Mouse (Mus musculus) embryonic facial prominence, embryonic 13.5 days (tissue): Measurements from ENCODE around the gene Dnmt3a. TPM values are rescaled to one million over a fixed set of nuclear protein-coding genes. Genes with fewer than 3 reads are reported as not detected.
A peak's percentile ranks its signal among the peaks of the same experiment; 100 is the strongest.

Source experiments
- ATAC-seq: fragments of 200-750 bp; cut with Nextera tagmentation; 2 replicates; pipeline ENCODE4 v1.8.0; 2017; ENCODE audit warnings: low read depth; ENCODE audit not compliant: insufficient number of reproducible peaks, insufficient read depth, low FRiP score, low TSS enrichment
- H3K27ac ChIP-seq: fragments of 300-500 bp; sonication (generic); 2 replicates; pipeline ENCODE4 v1.5.1; 2015; ENCODE audit warnings: moderate library complexity, mild to moderate bottlenecking, inconsistent platforms
- H3K27me3 ChIP-seq: fragments of 300-500 bp; sonication (generic); 2 replicates; pipeline ENCODE4 v1.6.1; 2015; ENCODE audit warnings: mild to moderate bottlenecking, inconsistent platforms
- H3K36me3 ChIP-seq: fragments of 300-500 bp; sonication (generic); 2 replicates; pipeline ENCODE4 v1.6.1; 2015; ENCODE audit warnings: mild to moderate bottlenecking, inconsistent platforms
- H3K4me1 ChIP-seq: fragments of 300-500 bp; sonication (generic); 2 replicates; pipeline ENCODE4 v1.6.1; 2015; ENCODE audit warnings: inconsistent platforms
- H3K4me2 ChIP-seq: fragments of 300-500 bp; sonication (generic); 2 replicates; pipeline ENCODE4 v1.6.1; 2015; ENCODE audit warnings: moderate library complexity, mild to moderate bottlenecking, inconsistent platforms
- H3K4me3 ChIP-seq: fragments of 300-500 bp; sonication (generic); 2 replicates; pipeline ENCODE4 v1.5.1; 2015; ENCODE audit warnings: mild to moderate bottlenecking, inconsistent platforms
- H3K9ac ChIP-seq: fragments of 300-500 bp; sonication (generic); 2 replicates; pipeline ENCODE4 v1.6.1; 2015; ENCODE audit warnings: mild to moderate bottlenecking, inconsistent platforms
- H3K9me3 ChIP-seq: fragments of 300-500 bp; sonication (generic); 2 replicates; pipeline ENCODE4 v1.6.1; 2016; ENCODE audit warnings: inconsistent platforms
- WGBS: fragments of 180-500 bp; shearing (Covaris S2); methylation state at CpG from one replicate; pipeline ENCODE4 v1.1.7; 2015; ENCODE audit warnings: mixed read lengths; 5-methylcytosine and 5-hydroxymethylcytosine counted together
- polyA plus RNA-seq: library from polyadenylated mRNA; unstranded; fragments of >200 nt; fragmentation: Nextera tagmentation; extraction: Ambion mirVana; gene quantifications from 2 replicates; pipeline ENCODE4 v1.2.1, GENCODE M21; 2015

Gene Dnmt3a
- 168 and 180 TPM in 2 replicates for polyA plus RNA-seq

DNA sequence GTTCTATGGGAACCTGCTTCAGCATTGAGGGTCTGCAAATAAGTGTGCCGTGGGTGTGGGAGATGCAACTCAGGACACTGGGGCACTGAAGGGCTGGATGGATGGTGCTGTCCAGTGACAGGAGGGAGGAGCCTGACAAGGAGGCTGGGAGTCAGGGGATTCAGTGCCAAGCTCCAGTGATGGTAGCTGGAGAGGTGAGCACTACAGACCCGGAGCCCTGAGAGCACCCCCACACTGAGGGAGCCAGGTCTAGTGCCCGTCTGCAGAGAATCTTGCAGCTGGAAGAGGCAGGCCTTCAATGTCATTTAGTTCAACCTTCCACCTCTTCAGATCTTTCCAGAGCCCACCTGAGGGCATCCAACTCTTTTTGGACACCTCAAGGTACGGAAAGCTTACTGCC, at the start of gene Dnmt3a:
Dnmt3a (plus strand) TSS at position 156 of the 400 bp plus-strand sequence.
- 28% methylated on average over 4 of the region's 4 CpGs for WGBS
- no peak for ATAC-seq
- 0 out of 2 replicates have a peak, but pooled peaks cover 2% of the 10 kb centered on the region for H3K27me3 ChIP-seq
- peak within 1 kb of the TSS; percentile 87 for H3K4me3 ChIP-seq
- no peaks in the 10 kb centered on the region for H3K9me3 ChIP-seq
- peaks cover 31% of the 10 kb centered on the region for H3K4me1 ChIP-seq
- H3K36me3 ChIP-seq = no peaks in the 10 kb centered on the region
- peak within 1 kb of the TSS; percentile 86 for H3K4me2 ChIP-seq
- H3K27ac ChIP-seq = peak within 1 kb of the TSS; percentile 97
- H3K9ac ChIP-seq = peak within 1 kb of the TSS; percentile 92

DNA sequence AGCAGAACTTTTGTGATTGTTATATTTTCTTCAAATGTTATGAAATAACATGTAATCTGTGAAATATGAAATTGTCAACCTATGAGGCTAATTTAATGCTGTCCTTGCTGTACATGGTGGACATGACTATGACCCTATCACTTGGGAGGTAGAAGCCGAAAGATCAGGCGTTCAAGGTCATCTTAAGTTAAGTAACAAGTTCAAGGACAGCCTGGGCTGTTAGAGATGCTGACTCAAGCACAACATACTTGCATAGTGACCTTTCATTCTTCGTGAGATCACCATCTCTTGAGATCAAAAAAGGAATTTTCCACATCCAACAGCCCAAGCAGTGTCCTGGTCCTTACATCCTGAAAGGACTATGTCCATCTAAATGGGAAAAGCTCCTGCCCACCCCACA, 49.6 kb upstream of the Dnmt3a start:
- Histone ChIP-seq H3K36me3 (peaks cover 24% of the 10 kb centered on the region), H3K27me3 (no peaks in the 10 kb centered on the region), H3K4me1 (peaks cover 6% of the 10 kb centered on the region; the same call in 1 of the 2 replicates), H3K9ac (no peak overlapping the region), H3K4me2 (no peak overlapping the region), H3K27ac (no peak overlapping the region), H3K4me3 (no peak overlapping the region), H3K9me3 (no peaks in the 10 kb centered on the region)
- 93% methylated on average over 3 of the region's 3 CpGs for WGBS
- ATAC-seq = no peak

DNA sequence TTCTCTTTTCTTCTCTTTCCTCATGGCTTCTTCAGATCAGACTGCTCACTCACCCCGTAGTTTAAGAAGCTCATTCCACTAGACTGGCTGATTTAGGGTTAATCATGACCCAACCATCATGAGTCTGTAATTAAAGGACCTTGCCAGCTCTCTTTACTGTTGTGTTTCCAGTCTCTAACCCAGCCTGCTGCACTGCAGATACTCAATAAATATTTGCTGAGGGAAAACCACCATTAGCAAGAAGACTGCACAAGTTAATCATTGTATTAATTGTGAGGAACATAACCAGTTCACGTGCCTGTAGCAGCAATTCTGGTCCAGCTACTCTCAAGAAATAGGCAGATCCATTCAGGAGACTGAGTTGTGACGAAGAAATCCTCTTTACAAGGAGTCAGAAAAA, 47.7 kb upstream of the Dnmt3a start:
- Histone ChIP-seq H3K27me3 (no peaks in the 10 kb centered on the region), H3K27ac (no peak overlapping the region), H3K4me2 (no peak overlapping the region), H3K36me3 (peaks cover 14% of the 10 kb centered on the region), H3K4me3 (no peak overlapping the region), H3K9ac (no peak overlapping the region), H3K4me1 (peaks cover 6% of the 10 kb centered on the region; the same call in 1 of the 2 replicates), H3K9me3 (no peaks in the 10 kb centered on the region)
- no peak for ATAC-seq
- WGBS = 87% methylated on average over 3 of the region's 3 CpGs

DNA sequence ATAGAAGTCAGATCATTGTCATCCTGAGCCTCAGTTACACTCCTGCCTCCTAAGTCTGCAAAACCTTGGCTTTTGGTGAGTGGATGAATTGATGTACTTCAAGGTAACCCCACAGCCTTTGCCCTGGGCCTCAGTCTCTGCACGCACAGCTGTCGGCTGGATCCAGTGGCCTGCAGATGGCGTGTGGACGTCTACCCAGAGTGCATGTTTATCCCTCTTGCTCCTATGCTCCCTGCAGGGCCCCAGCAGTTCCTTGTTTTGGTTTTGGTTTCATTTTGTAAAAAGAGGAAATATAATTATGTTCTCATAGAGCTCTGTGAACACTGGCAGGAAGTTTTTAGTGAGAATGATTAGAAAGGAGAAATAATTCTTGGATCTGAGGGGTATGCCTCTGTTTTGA, 46.4 kb upstream of the Dnmt3a start:
- Histone ChIP-seq H3K27me3 (no peaks in the 10 kb centered on the region), H3K4me2 (no peak overlapping the region), H3K9me3 (no peaks in the 10 kb centered on the region), H3K27ac (peak overlapping the region; percentile 55; the same call in 1 of the 2 replicates), H3K9ac (no peak overlapping the region), H3K36me3 (peaks cover 5% of the 10 kb centered on the region), H3K4me3 (no peak overlapping the region), H3K4me1 (peaks cover 6% of the 10 kb centered on the region; the same call in 1 of the 2 replicates)
- ATAC-seq = no peak
- 46% methylated on average over 4 of the region's 4 CpGs for WGBS

DNA sequence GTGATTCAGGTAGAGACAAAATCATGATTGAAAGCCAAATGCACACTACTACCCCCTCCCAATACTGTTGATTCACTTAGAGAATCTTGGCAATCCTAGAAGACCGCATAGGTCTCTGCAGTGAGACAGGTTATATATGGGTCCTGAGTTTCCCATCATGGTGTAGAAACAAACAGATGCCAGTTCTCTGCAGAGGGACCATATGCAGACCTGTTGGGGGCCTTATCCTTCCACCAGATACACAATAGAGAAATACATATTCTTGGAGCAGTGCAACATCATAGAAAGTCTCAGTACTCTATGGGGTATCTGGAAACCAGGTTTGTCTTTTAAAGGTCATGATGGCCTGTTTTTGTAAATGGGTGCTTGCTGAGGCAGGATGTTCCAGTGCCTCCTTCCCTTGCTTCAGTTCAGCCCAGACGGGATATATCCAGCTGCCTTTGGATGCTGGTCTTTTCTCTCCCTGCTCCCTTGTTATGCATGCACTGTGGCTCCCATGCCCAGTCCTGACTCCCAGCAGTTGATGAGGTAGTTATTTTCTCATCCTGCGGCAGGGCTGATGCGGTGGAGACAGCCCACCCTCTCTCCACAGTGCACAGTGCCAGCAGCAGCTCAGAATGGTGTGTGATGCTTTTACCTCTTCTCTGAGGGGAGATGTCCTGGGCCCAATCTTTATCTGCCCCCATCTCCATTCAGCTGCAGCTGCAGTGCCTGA, 44.8 kb upstream of the Dnmt3a start:
- H3K9me3 ChIP-seq = no peaks in the 10 kb centered on the region
- H3K9ac ChIP-seq = no peak overlapping the region
- peaks cover under 1% of the 10 kb centered on the region for H3K36me3 ChIP-seq
- no peaks in the 10 kb centered on the region for H3K27me3 ChIP-seq
- H3K4me3 ChIP-seq = no peak overlapping the region
- 76% methylated on average over 4 of the region's 4 CpGs for WGBS
- H3K4me1 ChIP-seq = peaks cover 6% of the 10 kb centered on the region; the same call in 1 of the 2 replicates
- H3K4me2 ChIP-seq = no peak overlapping the region
- no peak overlapping the region for H3K27ac ChIP-seq
- no peak for ATAC-seq

DNA sequence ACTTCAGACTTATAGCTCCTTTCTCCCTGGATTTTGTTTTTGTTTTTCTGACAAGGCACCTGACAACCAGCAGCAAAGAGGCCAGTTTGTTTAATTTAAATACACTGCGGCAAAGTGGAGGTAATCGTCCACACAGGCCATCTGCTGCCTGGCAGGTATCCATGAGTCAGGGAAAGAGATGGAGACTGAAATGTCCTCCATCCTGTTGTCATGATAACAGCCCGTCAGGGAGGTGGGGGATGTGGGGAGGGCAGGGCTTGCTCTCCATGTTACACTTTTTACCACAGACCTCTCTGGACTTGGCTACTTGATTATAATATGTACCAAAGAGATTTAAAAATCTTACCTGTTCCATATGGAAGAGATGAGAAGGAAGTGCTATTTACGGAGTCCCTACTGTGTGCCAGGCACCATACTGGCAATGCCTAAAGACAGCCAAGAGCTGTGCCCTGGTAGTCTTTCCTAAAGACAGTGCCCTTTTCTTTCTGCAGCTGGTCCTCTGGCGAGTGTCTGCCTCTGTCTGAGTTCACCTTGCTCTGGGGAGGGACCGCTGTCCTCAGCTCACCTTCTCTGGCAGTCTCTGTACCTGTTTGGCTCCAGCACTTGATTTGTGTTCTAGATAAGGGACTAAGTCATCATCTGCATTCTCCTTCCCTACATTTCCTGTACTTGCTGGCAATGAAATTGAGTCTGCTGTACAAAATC, 44.1 kb upstream of the Dnmt3a start:
- ATAC-seq = no peak
- no peak overlapping the region for H3K27ac ChIP-seq
- no peaks in the 10 kb centered on the region for H3K27me3 ChIP-seq
- no peaks in the 10 kb centered on the region for H3K9me3 ChIP-seq
- WGBS = 78% methylated on average over 6 of the region's 6 CpGs
- peaks cover 6% of the 10 kb centered on the region; the same call in 1 of the 2 replicates for H3K4me1 ChIP-seq
- no peak overlapping the region for H3K4me2 ChIP-seq
- no peaks in the 10 kb centered on the region; the same call in 1 of the 2 replicates for H3K36me3 ChIP-seq
- no peak overlapping the region for H3K4me3 ChIP-seq
- no peak overlapping the region for H3K9ac ChIP-seq

DNA sequence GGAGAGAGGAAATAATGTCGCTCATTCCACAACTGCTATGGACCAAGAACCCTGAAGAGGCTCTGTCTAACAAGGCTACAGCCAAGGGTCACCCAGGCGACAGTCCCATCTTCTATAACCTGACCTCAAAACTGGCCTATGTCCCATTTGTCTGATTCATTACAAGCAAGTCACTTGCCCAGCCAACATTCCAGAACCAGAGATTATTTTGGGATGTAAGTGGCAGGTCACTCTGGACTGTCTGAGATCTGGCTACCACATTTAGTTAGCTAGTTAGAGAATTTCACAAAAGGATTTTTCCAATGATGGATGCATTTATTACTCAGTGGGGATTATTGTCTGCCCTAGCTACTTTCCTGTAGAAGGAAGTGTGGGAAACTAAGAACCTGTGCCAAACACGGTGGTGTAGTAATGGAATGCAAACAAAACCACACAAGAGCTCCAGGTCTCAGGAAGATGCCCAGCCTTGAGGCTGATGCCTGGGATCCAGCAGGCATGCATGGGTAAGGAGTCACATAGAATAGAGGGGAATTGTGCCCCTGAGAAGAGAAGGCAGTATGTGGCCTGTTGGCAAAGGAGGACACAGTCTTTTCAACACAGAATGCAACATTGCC, 41.5 kb upstream of the Dnmt3a start:
- no peak overlapping the region for H3K9ac ChIP-seq
- no peaks in the 10 kb centered on the region for H3K9me3 ChIP-seq
- H3K36me3 ChIP-seq = peaks cover 5% of the 10 kb centered on the region; the same call in 1 of the 2 replicates
- ATAC-seq = no peak
- WGBS = 78% methylated on average over 3 of the region's 3 CpGs
- H3K27ac ChIP-seq = no peak overlapping the region
- H3K4me3 ChIP-seq = no peak overlapping the region
- no peaks in the 10 kb centered on the region for H3K27me3 ChIP-seq
- no peak overlapping the region for H3K4me2 ChIP-seq
- H3K4me1 ChIP-seq = peaks cover 2% of the 10 kb centered on the region; the same call in 1 of the 2 replicates

DNA sequence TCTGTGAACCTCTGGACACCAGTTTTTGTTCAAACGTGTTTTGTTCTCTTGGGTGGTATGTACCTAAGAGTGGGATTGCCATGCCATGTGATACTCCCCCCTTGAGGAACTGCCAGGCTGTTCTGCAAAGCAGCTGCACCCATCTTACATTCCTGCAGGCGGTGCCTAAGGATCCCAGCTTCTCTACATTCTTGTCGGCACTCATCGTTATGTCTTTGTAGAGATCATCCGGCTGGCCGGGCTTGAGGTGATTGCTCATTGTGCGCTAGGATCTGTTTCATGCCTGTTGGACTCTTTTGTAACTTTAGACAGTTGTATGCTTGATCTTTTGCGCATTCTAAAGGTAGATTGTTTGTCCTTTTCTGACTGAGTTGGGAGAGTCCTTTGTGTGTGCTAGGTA, 38.4 kb upstream of the Dnmt3a start:
- Histone ChIP-seq H3K9me3 (no peaks in the 10 kb centered on the region), H3K4me1 (no peaks in the 10 kb centered on the region), H3K9ac (no peak overlapping the region), H3K4me2 (no peak overlapping the region), H3K36me3 (peaks cover 5% of the 10 kb centered on the region), H3K27me3 (no peaks in the 10 kb centered on the region), H3K4me3 (no peak overlapping the region), H3K27ac (no peak overlapping the region)
- WGBS = 65% methylated on average over 8 of the region's 8 CpGs
- no peak for ATAC-seq

DNA sequence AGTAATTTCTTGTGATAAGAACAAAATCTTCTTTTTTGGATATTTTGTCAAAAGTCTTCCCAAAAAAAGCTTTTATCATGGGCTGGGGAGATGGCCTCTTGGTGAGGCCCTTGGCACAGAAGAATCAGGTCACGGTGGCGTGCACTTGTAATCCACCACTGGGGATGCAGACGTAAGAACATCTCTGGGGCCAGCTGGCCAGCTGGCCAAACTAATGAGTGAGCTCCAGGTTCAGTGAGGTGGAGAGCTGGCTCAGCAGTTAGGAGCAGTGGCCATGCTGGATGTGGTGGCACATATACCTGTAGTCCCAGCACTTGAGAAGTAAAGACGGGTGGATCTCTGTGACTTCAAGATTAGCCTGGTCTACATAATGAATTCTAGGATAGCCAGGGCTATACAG, 37.4 kb upstream of the Dnmt3a start:
- Histone ChIP-seq H3K9me3 (no peaks in the 10 kb centered on the region), H3K36me3 (peaks cover 14% of the 10 kb centered on the region), H3K27ac (no peak overlapping the region), H3K4me2 (no peak overlapping the region), H3K4me1 (no peaks in the 10 kb centered on the region), H3K4me3 (no peak overlapping the region), H3K27me3 (no peaks in the 10 kb centered on the region), H3K9ac (no peak overlapping the region)
- no peak for ATAC-seq
- 91% methylated on average over 4 of the region's 4 CpGs for WGBS

DNA sequence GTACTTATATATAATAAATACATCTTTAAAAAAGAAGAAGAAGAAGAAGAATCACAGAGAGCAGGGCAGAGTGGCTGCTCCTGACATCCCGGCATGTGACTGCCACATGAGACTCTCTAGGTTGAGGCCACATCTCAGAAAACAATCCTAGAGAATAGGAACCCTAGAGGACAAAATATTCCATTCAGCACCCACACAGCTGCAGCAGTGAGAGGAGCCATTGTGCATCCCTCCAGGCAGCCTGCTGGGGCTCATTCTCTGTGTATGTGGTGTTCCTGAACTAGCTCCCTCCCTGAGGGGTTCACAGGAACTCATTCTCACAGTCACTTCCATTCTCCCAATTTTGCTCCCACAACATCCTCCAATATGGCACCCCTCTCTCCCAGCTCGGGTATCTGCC, 35.3 kb upstream of the Dnmt3a start:
- no peak for ATAC-seq
- H3K36me3 ChIP-seq = peaks cover 26% of the 10 kb centered on the region

DNA sequence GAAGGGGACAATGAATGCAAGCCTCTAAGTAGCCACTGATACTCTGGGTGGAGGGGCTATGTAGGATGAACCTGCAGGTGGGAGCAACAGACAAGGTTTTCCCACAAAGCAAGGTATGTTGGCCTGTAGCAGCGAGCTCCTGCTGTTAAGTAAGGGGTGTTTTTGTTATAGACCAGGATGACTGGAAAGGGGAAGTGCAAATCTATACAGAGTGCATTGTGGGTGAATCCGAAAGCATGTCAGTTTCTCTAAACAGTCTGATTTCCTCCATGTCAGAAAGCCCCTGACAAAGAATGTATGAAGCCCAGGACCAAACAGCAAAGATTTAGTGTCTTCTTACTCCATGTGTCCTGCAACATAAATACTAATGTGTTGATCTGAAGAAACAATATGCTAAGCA, 34.7 kb upstream of the Dnmt3a start:
- H3K4me3 ChIP-seq = no peak overlapping the region
- no peak for ATAC-seq
- H3K9me3 ChIP-seq = no peaks in the 10 kb centered on the region
- 94% methylated on average over 2 of the region's 2 CpGs for WGBS
- no peak overlapping the region for H3K27ac ChIP-seq
- no peak overlapping the region for H3K9ac ChIP-seq
- no peaks in the 10 kb centered on the region for H3K4me1 ChIP-seq
- no peaks in the 10 kb centered on the region for H3K27me3 ChIP-seq
- H3K36me3 ChIP-seq = peaks cover 30% of the 10 kb centered on the region
- H3K4me2 ChIP-seq = no peak overlapping the region

More for the DNA sequence above, 35.3 kb upstream of the Dnmt3a start:
- Histone ChIP-seq H3K9me3 (no peaks in the 10 kb centered on the region), H3K4me3 (no peak overlapping the region), H3K4me2 (no peak overlapping the region), H3K9ac (no peak overlapping the region), H3K4me1 (no peaks in the 10 kb centered on the region), H3K27me3 (no peaks in the 10 kb centered on the region), H3K27ac (no peak overlapping the region)
- 79% methylated on average over 2 of the region's 2 CpGs for WGBS
